Mouse (Mus musculus): ENCODE results near the gene Glo1. TPM values are rescaled to one million over a fixed set of nuclear protein-coding genes. Genes with fewer than 3 reads are reported as not detected.

Glo1 gene
- total RNA-seq, 2 experiments from 2014 or later = 151 TPM

GRCm38 (mm10) chr17:30616203-30616602, 10.5 kb downstream of the Glo1 start:
- intact Hi-C loops (cut with DNase I) = no loop called here
- no peak for DNase-seq

GRCm38 (mm10) chr17:30613350-30613749, 13.3 kb downstream of the Glo1 start:
- no peak for DNase-seq
- intact Hi-C loops (cut with DNase I) = no loop called here

- intact Hi-C loops (cut with DNase I) = no loop called here
- peak; percentile 100 for DNase-seq
Observed at GRCm38 (mm10) chr17:30612075-30612859, 14.4 kb downstream of the Glo1 start.

GRCm38 (mm10) chr17:30611221-30612074, 15.2 kb downstream of the Glo1 start:
- intact Hi-C loops (cut with DNase I) = no loop called here
- no peak for DNase-seq

GRCm38 (mm10) chr17:30610739-30611138, 15.9 kb downstream of the Glo1 start:
- intact Hi-C loops (cut with DNase I) = no loop called here

GRCm38 (mm10) chr17:30609980-30610307, 16.7 kb downstream of the Glo1 start:
- no peak for DNase-seq
- intact Hi-C loops (cut with DNase I) = no loop called here

More at GRCm38 (mm10) chr17:30610739-30611138, 15.9 kb downstream of the Glo1 start:
- DNase-seq = no peak

- intact Hi-C loops (cut with DNase I) = no loop called here
- no peak for DNase-seq
Observed at GRCm38 (mm10) chr17:30609305-30609979, 17.2 kb downstream of the Glo1 start.

GRCm38 (mm10) chr17:30607909-30608495, 18.7 kb downstream of the Glo1 start:
- intact Hi-C loops (cut with DNase I) = no loop called here
- DNase-seq = no peak

- DNase-seq = no peak
- intact Hi-C loops (cut with DNase I) = no loop called here
Observed at GRCm38 (mm10) chr17:30607330-30607729, 19.3 kb downstream of the Glo1 start.

GRCm38 (mm10) chr17:30606634-30607081, 20.0 kb downstream of the Glo1 start:
- no peak for DNase-seq
- intact Hi-C loops (cut with DNase I) = no loop called here

- no peak for DNase-seq
- intact Hi-C loops (cut with DNase I) = no loop called here
Observed at GRCm38 (mm10) chr17:30606206-30606605, 20.5 kb downstream of the Glo1 start.

GRCm38 (mm10) chr17:30605001-30605400, 21.7 kb downstream of the Glo1 start:
- no peak for DNase-seq
- intact Hi-C loops (cut with DNase I) = no loop called here

GRCm38 (mm10) chr17:30604296-30604695, 22.4 kb downstream of the Glo1 start:
- no peak for DNase-seq
- intact Hi-C loops (cut with DNase I) = no loop called here

GRCm38 (mm10) chr17:30602175-30602574, 24.5 kb downstream of the Glo1 start:
- intact Hi-C loops (cut with DNase I) = no loop called here
- DNase-seq = no peak

- no peak for DNase-seq
Observed at GRCm38 (mm10) chr17:30598300-30598699, 28.4 kb downstream of the Glo1 start.

GRCm38 (mm10) chr17:30597786-30598185, 28.9 kb downstream of the Glo1 start:
- intact Hi-C loops (cut with DNase I) = no loop called here
- no peak for DNase-seq

More at GRCm38 (mm10) chr17:30598300-30598699, 28.4 kb downstream of the Glo1 start:
- intact Hi-C loops (cut with DNase I) = no loop called here

- intact Hi-C loops (cut with DNase I) = no loop called here
- no peak for DNase-seq
Observed at GRCm38 (mm10) chr17:30594846-30595245, 31.8 kb downstream of the Glo1 start.

GRCm38 (mm10) chr17:30594407-30594806, 32.3 kb downstream of the Glo1 start:
- DNase-seq = no peak
- intact Hi-C loops (cut with DNase I) = no loop called here

GRCm38 (mm10) chr17:30590417-30591198, 36.1 kb downstream of the Glo1 start:
- DNase-seq = peak in 1 of 2 experiments; percentile 20
- intact Hi-C loops (cut with DNase I) = loop anchor here (1.0 kb wide), 1 partner anchor 31 kb away; no protein-coding TSS in a partner anchor
